Mouse (Mus musculus) hindbrain, embryonic 15.5 days (tissue): ENCODE results near the gene Fcgr3. TPM values are rescaled to one million over a fixed set of nuclear protein-coding genes. Genes with fewer than 3 reads are reported as not detected.

ENCODE experiments used
- ATAC-seq: fragments of 200-750 bp; cut with Nextera tagmentation; 2 replicates; pipeline ENCODE4 v1.8.0; 2017; ENCODE audit warnings: low read depth, moderate number of reproducible peaks, moderate TSS enrichment; ENCODE audit not compliant: low FRiP score
- H3K27ac ChIP-seq: fragments of 300-500 bp; sonication (generic); replicated peaks from 2 replicates; pipeline ENCODE4 v1.5.1; 2015; ENCODE audit warnings: mild to moderate bottlenecking, inconsistent platforms
- H3K27me3 ChIP-seq: fragments of 300-500 bp; sonication (generic); 2 replicates; pipeline ENCODE4 v1.6.1; 2015; ENCODE audit warnings: control low read depth, inconsistent platforms
- H3K36me3 ChIP-seq: fragments of 300-500 bp; sonication (generic); 2 replicates; pipeline ENCODE4 v1.6.1; 2015; ENCODE audit warnings: control low read depth, inconsistent platforms
- H3K4me1 ChIP-seq: fragments of 300-500 bp; sonication (generic); replicated peaks from 2 replicates; pipeline ENCODE4 v1.6.1; 2015; ENCODE audit warnings: control low read depth, inconsistent platforms
- H3K4me2 ChIP-seq: fragments of 300-500 bp; sonication (generic); 2 replicates; pipeline ENCODE4 v1.6.1; 2015; ENCODE audit warnings: moderate library complexity, mild to moderate bottlenecking, inconsistent platforms
- H3K4me3 ChIP-seq: fragments of 300-500 bp; sonication (generic); 2 replicates; pipeline ENCODE4 v1.5.1; 2015; ENCODE audit warnings: mild to moderate bottlenecking, inconsistent platforms
- H3K9ac ChIP-seq: fragments of 300-500 bp; sonication (generic); 2 replicates; pipeline ENCODE4 v1.6.1; 2015; ENCODE audit warnings: inconsistent platforms
- H3K9me3 ChIP-seq: fragments of 300-500 bp; sonication (generic); 2 replicates; pipeline ENCODE4 v1.6.1; 2016; ENCODE audit warnings: control low read depth, inconsistent platforms
- WGBS: fragments of 180-500 bp; shearing (Covaris S2); methylation state at CpG from one replicate; pipeline ENCODE4 v1.1.7; 2015; 5-methylcytosine and 5-hydroxymethylcytosine counted together
- polyA plus RNA-seq: library from polyadenylated mRNA; unstranded; fragments of >200 nt; fragmentation: Nextera tagmentation; extraction: Ambion mirVana; gene quantifications from 2 replicates; pipeline ENCODE4 v1.2.1, GENCODE M21; 2015

The Fcgr3 gene
- polyA plus RNA-seq, 1 experiment from 2014 or later: 9.6 TPM

GRCm38 (mm10) chr1:171044365-171045078 lies 20.2 kb downstream of the Fcgr3 start:
- Histone ChIP-seq H3K4me1 (peaks cover 7% of the 10 kb centered on the region; the same call in 1 of the 2 replicates), H3K4me3 (peak overlapping the region; percentile 75), H3K27ac (peak overlapping the region; percentile 90), H3K27me3 (0 out of 2 replicates have a peak, but pooled peaks cover 6% of the 10 kb centered on the region), H3K4me2 (peak overlapping the region; percentile 51), H3K9me3 (no peaks in the 10 kb centered on the region), H3K9ac (peak overlapping the region; percentile 66), H3K36me3 (no peaks in the 10 kb centered on the region)
- peak; percentile 97 for ATAC-seq
- WGBS: under 1% methylated on average over 33 of the region's 33 CpGs

GRCm38 (mm10) chr1:171043594-171044153 lies 21.1 kb downstream of the Fcgr3 start:
- Histone ChIP-seq H3K9ac (peak overlapping the region; percentile 66), H3K27ac (peak overlapping the region; percentile 90), H3K27me3 (0 out of 2 replicates have a peak, but pooled peaks cover 6% of the 10 kb centered on the region), H3K4me1 (peaks cover 7% of the 10 kb centered on the region; the same call in 1 of the 2 replicates), H3K9me3 (no peaks in the 10 kb centered on the region), H3K4me3 (peak overlapping the region; percentile 75), H3K36me3 (no peaks in the 10 kb centered on the region), H3K4me2 (peak overlapping the region; percentile 51)
- WGBS: 65% methylated on average over 3 of the region's 3 CpGs
- no peak for ATAC-seq

DNA sequence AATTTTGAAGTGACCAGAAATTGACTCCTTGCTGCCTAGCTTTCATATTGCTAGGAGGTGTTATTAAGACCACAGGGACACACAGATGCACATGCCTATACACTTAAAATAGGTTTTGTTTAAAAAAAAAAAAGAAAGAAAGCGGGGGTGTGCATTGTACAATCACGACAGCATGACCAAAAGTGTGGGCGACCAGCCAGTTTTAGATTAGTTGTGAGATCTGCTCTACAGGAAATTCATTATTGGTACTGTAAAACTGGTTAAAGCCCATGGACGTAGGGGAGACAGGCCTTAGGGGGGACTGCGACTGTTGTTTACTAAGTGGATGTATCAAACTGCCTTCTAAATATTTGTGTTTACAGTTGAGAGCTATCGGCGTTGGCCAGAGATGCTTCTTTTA lies 24.9 kb downstream of the Fcgr3 start:
- Histone ChIP-seq H3K4me1 (peaks cover 18% of the 10 kb centered on the region), H3K4me3 (no peak overlapping the region), H3K9me3 (no peaks in the 10 kb centered on the region), H3K27me3 (0 out of 2 replicates have a peak, but pooled peaks cover 6% of the 10 kb centered on the region), H3K27ac (no peak overlapping the region), H3K36me3 (no peaks in the 10 kb centered on the region), H3K9ac (no peak overlapping the region), H3K4me2 (no peak overlapping the region)
- 90% methylated on average over 7 of the region's 7 CpGs for WGBS
- no peak for ATAC-seq

DNA sequence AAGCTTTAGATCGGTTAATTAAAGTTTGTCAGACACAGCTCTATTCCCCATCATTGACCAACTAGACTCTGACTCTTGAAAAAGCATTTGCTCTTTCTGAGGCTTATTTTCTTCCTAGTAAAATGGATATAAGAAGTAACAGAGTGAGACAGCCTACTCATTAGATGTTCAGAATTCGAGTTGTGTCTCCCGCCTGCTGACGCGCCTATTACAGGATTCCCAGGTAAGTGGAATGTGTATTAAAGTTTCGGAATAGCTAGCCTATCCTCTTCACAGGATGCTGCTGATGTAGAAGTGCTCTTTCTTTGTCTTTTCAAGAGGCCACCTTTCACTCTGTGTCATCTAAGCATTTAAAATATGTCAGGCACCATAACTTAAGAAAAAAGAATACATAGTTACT lies 25.6 kb downstream of the Fcgr3 start:
- H3K9me3 ChIP-seq: no peaks in the 10 kb centered on the region
- peak overlapping the region; percentile 49 for H3K4me2 ChIP-seq
- no peaks in the 10 kb centered on the region for H3K36me3 ChIP-seq
- peaks cover 25% of the 10 kb centered on the region for H3K4me1 ChIP-seq
- WGBS: 75% methylated on average over 6 of the region's 6 CpGs
- ATAC-seq: no peak
- no peak overlapping the region for H3K9ac ChIP-seq
- H3K27me3 ChIP-seq: 0 out of 2 replicates have a peak, but pooled peaks cover 6% of the 10 kb centered on the region
- peak overlapping the region; percentile 99; the same call in 1 of the 2 replicates for H3K4me3 ChIP-seq
- no peak overlapping the region for H3K27ac ChIP-seq

GRCm38 (mm10) chr1:171037861-171038721 lies 26.6 kb downstream of the Fcgr3 start:
- H3K9ac ChIP-seq: peak overlapping the region; percentile 92
- H3K4me3 ChIP-seq: peak overlapping the region; percentile 99
- under 1% methylated on average over 47 of the region's 47 CpGs for WGBS
- peak overlapping the region; percentile 93 for H3K27ac ChIP-seq
- no peaks in the 10 kb centered on the region for H3K36me3 ChIP-seq
- 0 out of 2 replicates have a peak, but pooled peaks cover 6% of the 10 kb centered on the region for H3K27me3 ChIP-seq
- no peaks in the 10 kb centered on the region for H3K9me3 ChIP-seq
- peak; percentile 81 for ATAC-seq
- H3K4me1 ChIP-seq: peaks cover 22% of the 10 kb centered on the region
- H3K4me2 ChIP-seq: peak overlapping the region; percentile 55

GRCm38 (mm10) chr1:171036550-171037324 lies 28.0 kb downstream of the Fcgr3 start:
- H3K27ac ChIP-seq: no peak overlapping the region
- H3K27me3 ChIP-seq: peaks cover 8% of the 10 kb centered on the region; the same call in 1 of the 2 replicates
- H3K36me3 ChIP-seq: no peaks in the 10 kb centered on the region
- no peaks in the 10 kb centered on the region for H3K9me3 ChIP-seq
- ATAC-seq: peak; percentile 65; the same call in 1 of the 2 replicates
- H3K4me3 ChIP-seq: peak overlapping the region; percentile 49
- 4% methylated on average over 22 of the region's 22 CpGs for WGBS
- H3K4me2 ChIP-seq: peak overlapping the region; percentile 68
- H3K9ac ChIP-seq: peak overlapping the region; percentile 29; the same call in 1 of the 2 replicates
- peaks cover 29% of the 10 kb centered on the region for H3K4me1 ChIP-seq

DNA sequence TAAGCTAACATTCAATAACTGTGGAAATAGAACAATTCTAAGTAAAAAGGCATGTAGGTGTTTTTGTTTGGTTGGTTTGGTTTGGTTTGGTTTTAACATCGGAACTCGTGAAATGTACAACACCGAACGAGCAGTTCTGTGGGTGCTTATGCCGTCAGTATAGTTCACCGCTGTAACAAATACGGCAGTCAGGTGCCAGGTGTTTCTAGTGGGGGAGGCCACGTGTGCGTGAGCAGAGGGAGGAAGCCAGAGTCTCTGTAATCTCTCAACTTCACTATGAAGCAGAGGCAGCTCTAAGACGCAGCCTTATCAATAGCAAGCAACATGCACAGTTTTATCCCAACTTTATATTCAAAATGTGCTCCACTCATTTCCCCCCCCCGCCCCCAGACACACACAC lies 29.1 kb downstream of the Fcgr3 start:
- Histone ChIP-seq H3K4me1 (peaks cover 29% of the 10 kb centered on the region), H3K4me2 (peak overlapping the region; percentile 68), H3K27ac (no peak overlapping the region), H3K9ac (no peak overlapping the region), H3K4me3 (no peak overlapping the region; the same call in 1 of the 2 replicates), H3K36me3 (no peaks in the 10 kb centered on the region), H3K27me3 (peaks cover 19% of the 10 kb centered on the region), H3K9me3 (no peaks in the 10 kb centered on the region)
- 56% methylated on average over 11 of the region's 11 CpGs for WGBS
- ATAC-seq: no peak

DNA sequence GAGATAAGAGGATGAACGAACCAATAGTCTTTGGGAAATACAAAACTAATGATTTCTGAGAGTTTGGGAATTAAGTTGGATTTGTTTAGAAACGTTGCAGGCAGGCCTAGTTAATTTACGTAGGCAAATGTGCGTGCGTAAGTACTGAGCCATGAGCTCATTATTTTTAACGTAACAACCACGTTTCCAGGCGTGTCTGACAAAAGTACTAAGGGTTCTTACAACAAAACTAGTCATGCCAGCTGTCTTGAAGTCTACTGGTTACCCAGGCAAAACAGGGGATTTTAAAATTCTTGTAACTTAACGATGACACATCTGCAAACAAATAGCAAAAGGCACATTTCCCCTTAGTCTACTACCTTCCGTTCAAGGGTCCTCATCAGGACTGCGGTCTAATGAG lies 30.5 kb downstream of the Fcgr3 start:
- 0 out of 2 replicates have a peak overlapping the region, but pooled peaks have one; percentile 32 for H3K9ac ChIP-seq
- peak overlapping the region; percentile 50 for H3K4me3 ChIP-seq
- peaks cover 29% of the 10 kb centered on the region for H3K4me1 ChIP-seq
- peak overlapping the region; percentile 68 for H3K4me2 ChIP-seq
- H3K27ac ChIP-seq: no peak overlapping the region
- H3K36me3 ChIP-seq: no peaks in the 10 kb centered on the region
- no peak for ATAC-seq
- peaks cover 20% of the 10 kb centered on the region for H3K27me3 ChIP-seq
- no peaks in the 10 kb centered on the region for H3K9me3 ChIP-seq
- 8% methylated on average over 11 of the region's 11 CpGs for WGBS

GRCm38 (mm10) chr1:171033756-171034155 lies 31.0 kb downstream of the Fcgr3 start:
- peak; percentile 77 for ATAC-seq
- Histone ChIP-seq H3K4me2 (peak overlapping the region; percentile 68), H3K27me3 (peaks cover 20% of the 10 kb centered on the region), H3K4me3 (peak overlapping the region; percentile 50), H3K4me1 (peaks cover 29% of the 10 kb centered on the region), H3K9me3 (no peaks in the 10 kb centered on the region), H3K27ac (0 out of 2 replicates have a peak overlapping the region, but pooled peaks have one; percentile 32), H3K36me3 (no peaks in the 10 kb centered on the region), H3K9ac (peak overlapping the region; percentile 40)
- under 1% methylated on average over 20 of the region's 20 CpGs for WGBS

DNA sequence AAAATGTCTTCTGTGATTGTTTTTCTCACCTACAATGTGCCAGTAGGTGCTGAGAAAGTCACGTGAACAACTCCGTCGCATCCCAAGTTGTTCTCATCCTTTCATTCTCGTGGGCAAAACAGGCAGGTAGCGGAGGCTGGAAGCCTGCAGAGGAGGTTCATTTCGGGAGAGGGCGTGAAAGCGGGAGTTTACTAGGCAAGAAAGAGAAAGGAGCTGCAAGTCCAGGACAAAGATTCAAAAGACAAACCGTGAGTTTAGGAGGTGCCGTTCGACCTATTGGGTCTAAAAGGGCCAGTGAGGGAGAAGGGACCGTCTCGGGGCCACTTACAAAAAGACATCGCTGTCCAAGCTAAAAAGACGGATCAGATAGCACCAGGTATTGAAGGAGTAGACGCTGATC lies 31.5 kb downstream of the Fcgr3 start:
- no peaks in the 10 kb centered on the region for H3K9me3 ChIP-seq
- WGBS: 0% methylated on average over 16 of the region's 16 CpGs
- H3K4me2 ChIP-seq: peak overlapping the region; percentile 68
- peak overlapping the region; percentile 40 for H3K9ac ChIP-seq
- peak overlapping the region; percentile 50 for H3K4me3 ChIP-seq
- peaks cover 29% of the 10 kb centered on the region for H3K4me1 ChIP-seq
- no peaks in the 10 kb centered on the region for H3K36me3 ChIP-seq
- peak; percentile 2; the same call in 1 of the 2 replicates for ATAC-seq
- peaks cover 20% of the 10 kb centered on the region for H3K27me3 ChIP-seq
- 0 out of 2 replicates have a peak overlapping the region, but pooled peaks have one; percentile 32 for H3K27ac ChIP-seq

DNA sequence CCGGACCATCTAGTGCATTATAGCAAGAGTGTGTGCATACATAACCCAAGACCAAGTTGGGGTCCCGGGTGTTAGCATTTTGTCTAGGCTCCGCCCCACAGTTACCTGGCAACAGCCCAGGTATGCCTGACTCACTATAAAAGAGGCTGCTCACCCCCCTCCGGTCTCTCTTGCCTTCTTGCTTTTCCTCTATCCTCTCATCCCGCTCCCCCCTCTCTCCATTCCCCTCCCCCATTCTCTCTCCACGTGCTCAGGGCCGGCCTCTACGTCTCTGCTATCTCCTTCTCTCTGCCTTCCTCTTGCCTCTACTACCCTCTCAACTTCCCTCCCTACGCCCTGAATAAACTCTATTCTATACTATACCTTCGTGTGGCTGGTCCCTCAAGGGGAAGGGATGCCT lies 32.0 kb downstream of the Fcgr3 start:
- WGBS: 3% methylated on average over 10 of the region's 10 CpGs
- H3K27me3 ChIP-seq: peaks cover 20% of the 10 kb centered on the region
- peaks cover 29% of the 10 kb centered on the region for H3K4me1 ChIP-seq
- peak; percentile 29; the same call in 1 of the 2 replicates for ATAC-seq
- H3K36me3 ChIP-seq: no peaks in the 10 kb centered on the region
- no peak overlapping the region for H3K27ac ChIP-seq
- H3K9ac ChIP-seq: peak overlapping the region; percentile 40
- peak overlapping the region; percentile 68 for H3K4me2 ChIP-seq
- H3K4me3 ChIP-seq: peak overlapping the region; percentile 50
- H3K9me3 ChIP-seq: no peaks in the 10 kb centered on the region
